Mouse (Mus musculus) embryo, embryonic 10 days (tissue): ENCODE data around the gene Muc13.

Experiments used
- DNase-seq: peaks from one replicate; pipeline ENCODE4 v3.0.0-alpha.2; 2015; ENCODE audit warnings: low spot score

The Muc13 gene

GRCm38 (mm10) chr16:33793846-33794791 lies at the start of gene Muc13:
TSS of gene Muc13 (plus strand) at chr16:33794037.
- no peak for DNase-seq

DNA sequence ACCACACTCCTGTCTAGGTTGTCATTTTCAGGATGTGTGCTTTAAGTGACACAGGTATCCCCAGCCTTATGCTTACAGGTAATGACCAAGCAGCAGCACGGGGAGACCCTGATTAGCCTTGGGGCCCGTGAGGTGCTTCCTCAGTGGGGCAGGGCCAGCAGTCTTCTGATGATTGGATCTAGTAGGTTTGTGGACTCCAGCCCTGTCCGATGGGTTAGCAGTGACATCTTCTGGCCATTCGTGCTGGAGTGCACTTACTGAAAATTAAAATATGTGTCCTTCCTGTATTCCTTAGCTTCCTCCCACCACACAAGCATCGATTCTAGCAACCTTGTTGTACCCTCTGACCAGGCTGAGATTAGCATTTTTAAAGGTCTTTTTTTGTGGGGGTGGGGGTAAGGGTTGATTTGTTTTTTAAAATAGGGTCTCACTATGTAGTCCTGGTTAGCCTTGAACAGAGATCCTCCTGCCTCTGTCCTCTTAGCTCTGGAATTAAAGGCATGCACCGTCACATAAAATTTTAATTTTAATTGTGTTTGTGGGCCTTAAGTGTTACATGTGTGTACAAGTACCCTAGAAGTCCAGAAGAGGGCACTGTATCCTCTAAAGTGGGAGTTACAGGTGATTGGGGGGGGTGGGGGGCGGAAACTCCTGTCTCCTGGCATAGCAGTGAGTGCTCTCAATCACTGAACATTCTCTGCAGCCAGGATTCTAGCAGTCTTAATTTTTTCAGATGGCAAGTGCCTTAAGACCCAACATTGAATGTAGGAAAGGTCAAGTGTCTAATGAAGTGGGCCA lies 49.0 kb upstream of the Muc13 start:
- DNase-seq: peak; percentile 64

- no peak for DNase-seq
Observed at GRCm38 (mm10) chr16:33745457-33745856, 48.4 kb upstream of the Muc13 start.

DNA sequence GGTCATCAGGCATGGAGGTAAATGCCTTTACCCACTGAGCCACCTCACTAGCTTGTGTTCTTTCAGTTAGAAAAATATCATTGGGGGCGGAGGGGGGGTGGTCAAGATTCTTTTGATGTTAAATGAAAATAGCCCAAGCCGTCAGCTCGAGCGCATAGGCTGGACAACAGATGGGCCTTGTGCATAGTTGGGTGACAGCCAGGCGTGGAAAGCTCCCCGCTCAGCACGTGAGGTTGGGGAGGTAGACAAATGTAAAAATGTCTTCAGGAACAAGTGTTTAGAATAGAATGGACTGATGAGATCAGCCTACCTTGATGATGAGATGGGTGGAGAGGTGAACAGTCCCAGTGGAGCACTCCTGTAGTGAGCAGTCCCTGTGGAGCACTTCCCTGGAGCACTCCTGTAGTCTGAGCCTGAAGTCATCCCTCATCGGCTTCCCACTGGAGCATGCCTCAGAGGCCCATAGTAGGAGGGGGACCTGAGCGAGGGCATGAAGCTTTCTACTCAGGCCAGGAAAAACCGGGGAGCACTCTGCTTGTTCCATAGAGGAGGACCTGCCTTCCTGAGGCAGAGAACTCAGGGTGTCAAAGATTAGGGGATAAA lies 47.7 kb upstream of the Muc13 start:
- DNase-seq: no peak

- no peak for DNase-seq
Observed at GRCm38 (mm10) chr16:33747346-33747954, 46.4 kb upstream of the Muc13 start.

- no peak for DNase-seq
Observed at GRCm38 (mm10) chr16:33747994-33748393, 45.8 kb upstream of the Muc13 start.

- DNase-seq: no peak
Observed at GRCm38 (mm10) chr16:33751152-33751551, 42.7 kb upstream of the Muc13 start.

DNA sequence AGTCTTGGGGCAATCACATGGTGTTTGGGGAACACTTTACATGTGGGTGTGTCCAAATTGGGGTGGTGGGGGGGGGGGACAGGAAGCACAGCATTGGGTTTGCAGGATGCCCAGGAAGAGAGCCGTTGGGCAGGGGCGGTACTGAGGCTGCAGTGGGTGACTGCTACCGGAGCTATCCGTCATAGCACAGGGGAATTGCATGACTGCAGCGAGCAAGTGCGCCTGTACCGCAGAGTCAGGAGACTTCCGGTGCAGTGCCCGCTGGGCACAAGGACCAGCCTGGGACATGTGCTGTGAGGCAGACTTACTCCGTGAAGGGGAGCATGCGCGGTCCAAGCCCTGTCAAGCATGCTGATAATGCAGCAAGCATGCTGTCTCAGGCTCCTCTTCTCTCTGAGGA lies 42.2 kb upstream of the Muc13 start:
- no peak for DNase-seq

DNA sequence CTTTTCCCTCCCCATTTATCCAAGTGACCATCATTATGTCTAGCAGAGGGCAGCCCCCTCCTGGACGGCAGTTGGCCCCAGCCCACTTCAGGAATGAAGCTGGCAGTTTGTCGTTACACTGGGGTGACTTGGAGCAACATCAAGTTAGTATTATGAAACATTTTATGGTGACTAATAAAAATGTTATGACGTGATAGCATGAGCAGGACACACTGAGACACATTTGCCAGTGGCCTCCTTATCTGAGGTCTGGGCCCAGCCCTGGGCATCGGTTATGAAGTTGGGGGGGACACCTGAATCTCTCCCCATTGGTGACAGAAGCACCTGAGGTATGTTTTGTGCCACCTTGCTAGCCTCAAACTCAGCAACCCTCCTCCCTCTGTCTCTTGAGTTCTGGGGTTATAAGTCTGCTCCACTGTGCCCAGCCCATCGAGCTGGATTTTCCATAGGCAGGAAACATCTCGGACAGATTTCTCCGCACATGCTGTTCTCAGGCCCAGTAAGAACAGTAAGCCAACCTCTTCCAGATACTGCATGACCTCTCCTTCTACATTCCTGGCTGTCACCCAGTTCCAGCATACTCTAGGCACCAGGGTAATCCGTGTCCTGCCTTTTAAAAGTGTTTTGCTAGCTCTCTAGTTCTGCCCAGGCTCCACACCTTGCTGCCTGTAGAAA lies 40.8 kb upstream of the Muc13 start:
- DNase-seq: no peak

- no peak for DNase-seq
Observed at GRCm38 (mm10) chr16:33755293-33755692, 38.5 kb upstream of the Muc13 start.

GRCm38 (mm10) chr16:33755961-33756360 lies 37.9 kb upstream of the Muc13 start:
- no peak for DNase-seq

GRCm38 (mm10) chr16:33756396-33756795 lies 37.4 kb upstream of the Muc13 start:
- DNase-seq: no peak

DNA sequence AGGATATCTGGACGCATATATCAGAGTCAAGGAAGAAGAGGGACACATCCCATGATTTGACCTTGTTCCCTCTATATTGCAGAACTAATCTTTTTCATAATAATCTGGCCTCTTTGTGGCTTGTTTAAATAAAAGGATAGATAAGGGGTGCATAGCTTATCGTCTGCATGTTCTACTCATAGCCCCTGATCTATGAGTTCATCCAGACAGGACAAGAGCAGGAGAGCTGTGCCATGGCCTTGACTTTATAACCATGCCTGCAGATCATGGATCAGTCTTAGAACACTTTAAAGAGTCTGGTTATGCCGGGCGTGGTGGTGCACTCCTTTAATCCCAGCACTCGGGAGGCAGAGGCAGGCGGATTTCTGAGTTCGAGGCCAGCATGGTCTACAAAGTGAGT lies 34.6 kb upstream of the Muc13 start:
- no peak for DNase-seq

DNA sequence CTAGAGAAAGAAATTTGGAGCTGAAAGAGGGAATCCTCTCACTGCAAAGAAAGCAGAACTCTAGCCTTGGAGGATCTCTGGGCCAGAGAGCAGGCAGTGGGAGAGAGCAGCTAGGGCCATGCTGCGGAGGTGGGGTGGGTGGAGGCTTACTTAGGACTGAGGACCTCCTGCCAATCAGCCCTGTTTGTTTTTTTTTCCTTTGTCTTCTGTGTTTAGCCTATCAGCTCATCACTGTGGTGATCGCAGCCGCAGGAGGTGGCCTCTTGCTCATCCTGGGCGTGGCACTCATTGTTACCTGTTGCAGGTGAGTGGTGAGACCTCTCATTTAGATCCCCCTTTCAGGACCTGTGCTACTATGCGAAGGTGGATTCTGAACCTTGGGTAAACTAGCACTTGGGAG lies 33.3 kb upstream of the Muc13 start:
- no peak for DNase-seq

GRCm38 (mm10) chr16:33760996-33761395 lies 32.8 kb upstream of the Muc13 start:
- peak; percentile 42 for DNase-seq

GRCm38 (mm10) chr16:33764501-33765193 lies 29.2 kb upstream of the Muc13 start:
- peak; percentile 62 for DNase-seq

- DNase-seq: no peak
Observed at GRCm38 (mm10) chr16:33765477-33765876, 28.4 kb upstream of the Muc13 start.

DNA sequence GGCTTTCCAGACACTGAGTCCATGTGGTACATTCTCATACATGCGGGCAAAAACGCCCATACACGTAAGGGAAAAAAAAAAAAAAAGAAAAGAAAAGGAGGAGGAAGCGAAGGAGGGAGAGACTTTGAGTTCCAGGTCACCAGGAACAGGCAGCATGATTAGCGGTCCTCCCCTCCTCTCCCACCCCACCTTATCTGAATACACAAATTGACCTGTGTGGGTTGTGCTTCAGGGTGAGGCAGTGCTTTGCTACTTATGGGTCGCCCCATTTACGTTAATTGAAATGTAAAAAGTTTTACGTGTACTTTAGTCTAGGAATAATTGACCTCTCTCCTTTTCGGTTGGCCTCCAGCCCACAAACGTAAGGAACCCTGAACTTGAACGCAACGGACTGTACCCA lies 27.5 kb upstream of the Muc13 start:
- DNase-seq: no peak

- DNase-seq: no peak
Observed at GRCm38 (mm10) chr16:33766757-33767156, 27.1 kb upstream of the Muc13 start.

DNA sequence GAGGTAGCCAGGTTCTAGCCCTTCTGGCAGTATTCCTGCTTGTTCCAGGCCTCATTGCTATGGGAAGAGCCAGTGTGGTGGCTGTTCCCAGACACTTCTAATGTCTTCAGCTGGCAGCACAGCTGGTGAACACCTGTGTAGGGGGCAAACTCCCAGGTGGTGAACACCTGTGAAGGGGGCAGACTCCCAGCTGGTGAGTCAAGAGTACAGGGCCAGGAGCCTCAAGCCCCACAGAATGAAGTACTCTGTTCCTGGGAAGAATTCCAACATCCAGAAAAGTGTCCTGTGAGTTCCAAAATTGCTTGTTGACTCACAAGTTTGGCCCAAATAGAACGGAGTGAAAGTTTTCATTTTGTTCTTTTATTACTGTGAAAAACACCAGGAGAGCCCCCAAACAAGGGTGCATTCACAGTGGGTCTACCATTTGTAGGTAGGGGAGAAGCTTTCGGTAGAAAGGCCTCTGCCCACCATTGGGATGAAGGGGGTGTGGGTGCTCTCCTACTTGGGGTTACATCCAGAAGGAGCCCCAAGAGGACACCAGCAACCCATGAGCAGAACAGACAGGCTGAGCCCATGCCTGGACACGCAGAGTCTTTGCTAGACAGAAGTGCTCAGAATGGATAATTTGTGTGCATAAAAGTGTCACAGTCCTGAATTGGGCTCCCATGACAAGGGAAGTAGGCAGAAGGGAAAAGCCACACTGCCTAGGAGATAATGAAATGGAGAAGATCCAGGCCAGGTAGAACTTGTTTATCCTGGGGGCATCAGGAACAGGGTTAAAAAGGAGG lies 25.2 kb upstream of the Muc13 start:
- no peak for DNase-seq
